ENCODE assay signal across 13 mouse cellular contexts in the genomic region with DNA sequence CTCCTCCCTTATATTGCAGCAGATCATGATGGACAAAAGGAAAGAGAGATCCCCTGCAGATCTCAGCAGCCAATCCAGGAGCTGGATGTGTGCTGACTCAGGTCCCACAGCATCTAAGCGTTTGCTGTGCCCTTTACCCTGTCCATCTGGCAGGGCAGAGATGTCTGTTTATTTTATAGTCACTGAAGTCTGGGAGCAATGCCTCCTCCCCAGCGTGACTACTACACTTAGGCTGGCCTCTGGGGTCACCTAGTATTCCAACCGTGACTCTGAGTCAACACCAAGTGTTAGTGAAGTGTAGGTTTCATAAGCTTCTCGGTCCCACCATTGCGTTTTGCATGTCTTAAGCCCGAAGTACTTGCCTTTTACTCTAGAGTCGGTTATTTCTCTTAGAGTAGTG.
A peak's percentile ranks its signal among the peaks of the same experiment; 100 is the strongest.
DNase-seq lines count a peak whose midpoint lies in the region; ATAC-seq lines count a peak whose summit lies in the region.
"Had no signal": no experiment of that assay in that cellular context is flagged by ENCODE, and none has a peak within 500 bp of the region (broad histone marks: within the 10 kb centered on the region; RNA-seq: fewer than 3 reads in every experiment).

No protein-coding gene starts in this region.

- no peaks in the 10 kb centered on the region for H3K27me3 ChIP-seq in kidney, embryonic 16.5 days (ENCODE audit: insufficient read depth, low read length)
- H3K27me3 ChIP-seq in heart, embryonic 12.5 days (replicated peaks), result peaks cover 10% of the 10 kb centered on the region; the same call in 1 of the 2 replicates
- H3K27me3 ChIP-seq: forebrain, embryonic 15.5 days; intestine, embryonic 15.5 days had no signal

- peaks cover 25% of the 10 kb centered on the region for H3K4me1 ChIP-seq in kidney, embryonic 16.5 days (ENCODE audit: insufficient read depth, low read length)
- peaks cover 17% of the 10 kb centered on the region for H3K4me1 ChIP-seq in heart, embryonic 12.5 days (replicated peaks)
- H3K4me1 ChIP-seq: forebrain, embryonic 15.5 days; intestine, embryonic 15.5 days; megakaryocyte, embryonic 14.5 days had no signal

- H3K9me3 ChIP-seq in kidney, embryonic 16.5 days (ENCODE audit: low read length), result no peaks in the 10 kb centered on the region
- H3K9me3 ChIP-seq in heart, embryonic 12.5 days (replicated peaks), result no peaks in the 10 kb centered on the region
- H3K9me3 ChIP-seq: forebrain, embryonic 15.5 days; intestine, embryonic 15.5 days; limb, embryonic 15.5 days; megakaryocyte, embryonic 14.5 days had no signal

- peak overlapping the region; percentile 27 for H3K4me2 ChIP-seq in kidney, embryonic 16.5 days (replicated peaks; ENCODE audit: low read depth, low read length)
- H3K4me2 ChIP-seq in heart, embryonic 12.5 days, result no peak overlapping the region
- H3K4me2 ChIP-seq: forebrain, embryonic 15.5 days; heart, embryonic 11.5 days; intestine, embryonic 15.5 days had no signal

- DNase-seq in embryo, embryonic 10 days (ENCODE audit: low spot score), result peak; percentile 64
- DNase-seq in embryo, embryonic 9.5 days (ENCODE audit: extremely low spot score), result no peak
- peak; percentile 14 for DNase-seq in lung, postnatal 10 days
- DNase-seq in lung, postnatal 25 days (ENCODE audit: low spot score), result no peak
- DNase-seq in cerebellum, adult 9-10 months, result no peak
- no peak for DNase-seq in ovary, adult 18-20 months (ENCODE audit: low spot score)

- no peak overlapping the region for H3K4me3 ChIP-seq in kidney, embryonic 16.5 days (ENCODE audit: low read length)
- no peak overlapping the region for H3K4me3 ChIP-seq in heart, embryonic 12.5 days
- H3K4me3 ChIP-seq: forebrain, embryonic 15.5 days; intestine, embryonic 15.5 days; limb, embryonic 15.5 days; megakaryocyte, embryonic 14.5 days had no signal

- H3K27ac ChIP-seq in kidney, embryonic 16.5 days (ENCODE audit: low read length), result peak overlapping the region; percentile 10; the same call in 1 of the 2 replicates
- H3K27ac ChIP-seq in heart, embryonic 12.5 days (ENCODE audit: poor library complexity, severe bottlenecking), result no peak overlapping the region
- H3K27ac ChIP-seq: forebrain, embryonic 15.5 days; intestine, embryonic 15.5 days had no signal

- H3K9ac ChIP-seq in kidney, embryonic 16.5 days (replicated peaks; ENCODE audit: low read length), result no peak overlapping the region
- no peak overlapping the region for H3K9ac ChIP-seq in heart, embryonic 12.5 days
- H3K9ac ChIP-seq: forebrain, embryonic 15.5 days; intestine, embryonic 15.5 days; limb, embryonic 15.5 days had no signal

- WGBS in kidney, embryonic 16.5 days, result 20% methylated on average over 7 of the region's 7 CpGs
- WGBS in heart, embryonic 12.5 days, result 69% methylated on average over 7 of the region's 7 CpGs

- H3K36me3 ChIP-seq in kidney, embryonic 16.5 days (ENCODE audit: insufficient read depth, low read length), result no peaks in the 10 kb centered on the region
- H3K36me3 ChIP-seq in heart, embryonic 12.5 days, result no peaks in the 10 kb centered on the region
- H3K36me3 ChIP-seq: forebrain, embryonic 15.5 days; intestine, embryonic 15.5 days; limb, embryonic 15.5 days had no signal

- ATAC-seq in kidney, embryonic 16.5 days (ENCODE audit: low FRiP score, low TSS enrichment), result peak; percentile 89
- ATAC-seq in heart, embryonic 12.5 days (ENCODE audit: insufficient number of reproducible peaks, low FRiP score), result no peak
- ATAC-seq: forebrain, embryonic 15.5 days had no signal

Comparison
In these comparisons a context has a peak if more than half of its experiments do, and no peak if none do; other contexts are left out.
1. DNase-seq: peak in embryo, embryonic 10 days (single experiment) and lung, postnatal 10 days (single experiment); none in embryo, embryonic 9.5 days (single experiment), lung, postnatal 25 days (single experiment), cerebellum, adult 9-10 months (single experiment) and ovary, adult 18-20 months (single experiment).